Mouse (Mus musculus): ENCODE results near the gene Skiv2l.
"Not testable (repeated sequence)": the region's sequence is repeated elsewhere in the genome, so short reads cannot be mapped to it uniquely, and the experiment has no call there.

The Skiv2l gene

DNA sequence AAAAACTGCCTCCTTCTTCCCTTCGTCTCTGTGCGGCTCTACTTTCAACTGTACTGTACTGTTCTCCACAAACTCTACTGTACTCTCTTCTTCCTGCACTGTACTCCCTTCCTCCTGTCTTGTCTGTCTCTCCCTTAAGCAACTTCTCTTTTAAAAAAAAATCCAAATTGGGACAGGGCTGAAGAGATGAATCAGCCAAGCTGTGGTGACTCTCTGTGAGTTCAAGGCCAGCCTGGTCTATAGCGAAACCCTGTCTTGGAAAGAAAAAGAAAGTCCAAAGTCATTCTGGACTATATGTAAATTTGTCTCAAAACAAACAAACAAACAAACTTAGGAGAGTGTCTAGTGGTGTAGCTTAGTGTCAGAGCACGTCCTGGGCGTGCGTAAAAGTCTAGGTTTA, 24.3 kb upstream of the Skiv2l start:
- DNase-seq (ENCODE audit: low spot score) = no peak

DNA sequence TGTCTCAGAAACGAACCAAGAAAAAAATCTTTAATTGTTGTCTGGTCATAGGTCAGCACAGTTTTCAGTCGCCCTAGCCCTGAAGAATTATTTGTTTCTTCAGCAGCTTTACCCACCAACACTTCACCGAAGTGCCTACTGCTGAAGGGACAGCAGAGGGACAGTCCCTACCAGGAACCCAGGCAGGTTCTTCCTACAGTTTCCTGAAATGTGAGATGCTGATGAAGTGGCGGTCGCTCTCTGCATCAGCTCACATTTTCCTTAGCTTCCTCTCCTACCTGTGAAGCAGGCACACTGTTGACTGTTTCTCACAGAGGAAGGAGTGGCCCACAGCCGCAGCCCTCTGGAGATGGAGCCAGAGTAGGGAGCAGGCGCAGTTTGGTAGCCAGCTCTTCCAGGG, 16.0 kb upstream of the Skiv2l start:
- DNase-seq (ENCODE audit: low spot score) = no peak

- no peak for DNase-seq (ENCODE audit: low spot score)
These were observed 12.5 kb upstream of the Skiv2l start, which contains the start of gene Cfb for GRCm38 (mm10) chr17:34862416-34863081. Gene Cfb (minus strand): TSS chr17:34862518.

GRCm38 (mm10) chr17:34861704-34862415, 11.8 kb upstream of the Skiv2l start:
- DNase-seq (ENCODE audit: low spot score) = no peak

DNA sequence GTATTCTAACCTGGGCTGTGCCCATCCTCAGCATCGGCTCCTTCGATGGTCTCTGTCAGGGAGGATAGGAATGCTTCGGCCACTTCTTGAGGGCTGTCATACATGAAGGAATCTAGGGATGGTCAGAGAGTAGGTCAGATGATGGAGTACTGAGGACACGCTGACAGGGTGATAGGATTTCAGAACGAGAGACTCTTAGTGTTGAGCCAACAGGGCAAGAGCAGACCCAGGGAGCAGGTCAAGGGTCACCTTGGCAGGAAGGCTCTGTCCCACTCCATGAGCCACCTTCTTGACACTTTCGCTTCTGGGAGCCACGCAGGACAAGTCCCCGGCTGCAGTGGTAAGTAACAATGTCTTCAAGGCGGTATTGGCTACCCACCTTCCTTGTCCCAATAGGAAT, 10.5 kb upstream of the Skiv2l start:
- DNase-seq (ENCODE audit: low spot score) = no peak

DNA sequence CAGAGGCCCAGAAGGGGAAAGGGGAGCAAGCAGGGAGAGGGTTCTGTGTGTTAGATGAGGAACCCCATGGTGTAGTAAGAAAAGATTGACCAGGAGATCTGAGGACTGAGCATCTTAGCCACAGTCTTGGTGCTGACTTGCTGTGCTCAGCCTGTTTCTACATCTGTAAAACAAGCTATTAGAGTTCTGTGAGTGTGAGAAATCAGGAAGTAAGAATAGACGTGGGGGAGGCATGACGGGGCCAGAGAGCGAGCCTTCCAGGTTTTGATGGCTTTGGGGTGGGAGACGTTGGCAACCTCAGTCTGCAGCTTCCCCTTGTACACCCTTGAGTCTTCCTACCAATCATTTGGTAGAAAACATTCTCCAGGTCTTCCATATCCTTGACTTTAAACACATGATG, 8.7 kb upstream of the Skiv2l start:
- no peak for DNase-seq (ENCODE audit: low spot score)

- peak; percentile 75 for DNase-seq (ENCODE audit: low spot score)
These were observed 5.8 kb upstream of the Skiv2l start for GRCm38 (mm10) chr17:34855825-34856224.

- DNase-seq (ENCODE audit: low spot score) = no peak
These were observed 4.8 kb upstream of the Skiv2l start for GRCm38 (mm10) chr17:34854761-34855160.

GRCm38 (mm10) chr17:34853511-34853910, 3.5 kb upstream of the Skiv2l start:
- no peak for DNase-seq (ENCODE audit: low spot score)

- DNase-seq (ENCODE audit: low spot score) = no peak
These were observed 611 bp upstream of the Skiv2l start for GRCm38 (mm10) chr17:34850517-34851125.

DNA sequence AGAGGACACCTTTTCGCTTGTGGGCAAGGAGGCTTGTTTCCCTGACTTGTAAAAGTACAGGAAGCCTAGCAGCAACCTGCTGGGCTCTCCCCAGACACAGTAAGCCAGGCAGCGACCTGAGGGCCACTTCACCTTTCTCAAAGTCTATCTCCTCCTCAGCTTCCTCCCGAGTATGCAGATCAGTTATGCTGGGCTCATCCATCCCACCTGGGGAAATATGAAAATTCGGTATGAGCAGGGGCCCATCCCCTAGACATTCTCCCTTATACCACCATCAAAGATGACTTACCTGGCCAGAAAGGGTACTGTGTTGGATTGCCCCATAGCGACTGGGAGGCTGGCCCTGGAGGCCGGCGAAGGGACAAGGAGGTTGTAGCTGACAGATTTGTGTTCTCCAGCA, 2.4 kb downstream of the Skiv2l start:
- no peak for DNase-seq (ENCODE audit: low spot score)

GRCm38 (mm10) chr17:34847192-34847591, 2.8 kb downstream of the Skiv2l start:
- no peak for DNase-seq (ENCODE audit: low spot score)

DNA sequence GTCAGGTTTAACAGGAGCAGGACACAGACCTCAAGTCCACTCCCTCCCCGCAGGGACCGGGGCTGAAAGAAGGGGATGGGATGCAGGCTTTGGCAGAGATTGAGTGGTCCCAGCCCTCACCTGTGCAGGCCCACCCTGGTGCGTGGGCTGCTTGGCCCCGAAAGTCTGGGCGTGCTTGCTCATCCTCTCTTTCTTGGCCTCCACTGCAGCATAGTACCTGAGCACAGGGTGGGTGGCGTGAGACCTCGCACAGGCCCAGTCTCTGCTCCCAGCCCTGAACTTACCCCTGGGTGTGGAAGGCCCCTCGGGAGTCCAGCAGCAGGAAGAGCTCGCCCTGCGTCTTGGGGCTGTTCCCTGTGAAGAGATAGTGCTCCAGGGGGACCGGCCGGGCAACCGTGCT, 5.1 kb downstream of the Skiv2l start:
- no peak for DNase-seq (ENCODE audit: low spot score)

GRCm38 (mm10) chr17:34840736-34841307, 9.2 kb downstream of the Skiv2l start:
- no peak for DNase-seq (ENCODE audit: low spot score)

- no peak for DNase-seq (ENCODE audit: low spot score)
These were observed 11.2 kb downstream of the Skiv2l start for GRCm38 (mm10) chr17:34838785-34839184.

DNA sequence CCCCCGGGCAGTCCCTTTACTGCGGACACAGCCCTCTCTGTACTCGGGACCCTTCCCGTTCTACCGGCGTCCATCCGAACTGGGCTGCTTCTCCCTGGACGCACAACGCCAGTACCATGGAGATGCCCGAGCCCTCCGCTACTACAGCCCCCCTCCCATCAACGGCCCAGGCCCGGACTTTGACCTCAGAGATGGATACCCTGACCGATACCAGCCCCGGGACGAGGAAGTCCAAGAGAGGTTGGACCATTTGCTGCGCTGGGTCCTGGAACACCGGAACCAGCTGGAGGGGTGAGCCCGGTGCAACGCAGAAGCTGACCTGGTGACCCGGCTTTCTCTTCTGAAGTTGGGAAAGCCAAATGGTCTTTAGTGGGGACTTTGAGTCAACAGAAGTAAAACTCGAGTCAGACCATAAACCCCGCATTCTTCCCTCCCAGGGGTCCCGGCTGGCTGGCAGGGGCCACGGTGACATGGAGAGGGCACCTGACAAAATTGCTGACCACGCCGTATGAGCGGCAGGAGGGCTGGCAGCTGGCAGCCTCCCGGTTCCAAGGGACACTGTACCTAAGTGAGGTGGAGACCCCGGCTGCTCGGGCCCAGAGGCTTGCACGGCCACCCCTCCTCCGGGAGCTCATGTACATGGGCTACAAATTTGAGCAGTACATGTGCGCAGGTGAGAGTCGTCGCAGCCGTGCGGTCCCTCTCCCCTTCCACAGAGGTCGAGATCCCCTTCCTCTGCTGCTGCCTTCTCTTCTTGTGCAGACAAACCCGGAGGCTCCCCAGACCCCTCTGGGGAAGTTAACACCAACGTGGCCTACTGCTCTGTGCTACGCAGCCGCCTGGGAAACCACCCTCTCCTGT, 12.3 kb downstream of the Skiv2l start:
- DNase-seq (ENCODE audit: low spot score) = no peak

- DNase-seq (ENCODE audit: low spot score) = peak; percentile 98
These were observed 13.2 kb downstream of the Skiv2l start, which contains the start of the genes Stk19 and Dxo for GRCm38 (mm10) chr17:34836856-34837221. Gene Stk19 (minus strand): TSS chr17:34836945. Gene Dxo (plus strand): TSS chr17:34837019.

- no peak for DNase-seq (ENCODE audit: low spot score)
These were observed 13.7 kb downstream of the Skiv2l start for GRCm38 (mm10) chr17:34836155-34836855.

- DNase-seq (ENCODE audit: low spot score) = not testable (repeated sequence)
These were observed 19.2 kb downstream of the Skiv2l start for GRCm38 (mm10) chr17:34830776-34831175.

GRCm38 (mm10) chr17:34814818-34815370, 35.1 kb downstream of the Skiv2l start:
- no peak for DNase-seq (ENCODE audit: low spot score)

GRCm38 (mm10) chr17:34813747-34814146, 36.3 kb downstream of the Skiv2l start:
- peak; percentile 5 for DNase-seq (ENCODE audit: low spot score)

Measured in embryo, embryonic 10.5 days (tissue).